Mouse (Mus musculus) layer of hippocampus, adult 9-10 months (tissue): ENCODE results near the gene Ccn2.
A peak's percentile ranks its signal among the peaks of the same experiment; 100 is the strongest.
"Not testable (repeated sequence)": the region's sequence is repeated elsewhere in the genome, so short reads cannot be mapped to it uniquely, and the experiment has no call there.

Source experiments
- DNase-seq: peaks from one replicate; pipeline ENCODE4 v3.0.0; 2022; ENCODE audit warnings: low spot score

Ccn2 gene

DNA sequence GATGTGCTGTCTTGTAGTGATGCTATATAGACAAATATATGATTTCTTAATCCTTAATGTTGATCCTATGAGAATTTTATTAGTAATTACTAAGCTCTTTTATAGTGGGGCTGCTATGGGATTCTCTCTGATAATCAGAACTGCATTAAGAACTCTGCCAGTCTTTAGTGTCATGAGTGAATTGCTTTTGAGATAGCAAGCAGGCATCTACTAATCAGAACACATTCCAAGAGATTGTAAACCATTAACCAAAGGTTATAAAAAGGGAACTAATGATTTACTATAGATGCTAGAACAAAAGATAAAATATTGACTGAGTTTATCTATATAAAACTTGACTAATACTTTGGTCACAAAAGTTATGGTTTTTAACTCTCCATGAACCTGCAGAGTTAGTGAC, 8.5 kb downstream of the Ccn2 start:
- no peak for DNase-seq

DNA sequence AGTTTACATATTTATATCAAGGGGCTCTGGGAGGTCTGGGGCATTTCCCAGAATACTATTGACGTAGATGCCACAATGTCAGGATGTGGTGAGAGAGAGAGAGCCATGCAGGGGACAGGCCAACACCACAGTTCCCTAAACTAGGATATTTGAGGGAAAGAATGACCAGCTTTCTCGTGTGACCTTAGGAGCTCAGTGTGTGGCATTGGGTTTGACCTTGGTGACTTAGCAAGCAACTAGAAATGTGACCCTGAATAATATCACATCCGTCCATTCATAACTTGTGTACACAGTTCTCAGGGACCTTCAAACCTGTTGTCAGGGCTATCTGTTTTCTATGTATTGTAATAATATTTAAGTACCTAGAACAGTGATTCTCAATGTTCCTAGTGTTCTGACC, 13.9 kb downstream of the Ccn2 start:
- DNase-seq = no peak

DNA sequence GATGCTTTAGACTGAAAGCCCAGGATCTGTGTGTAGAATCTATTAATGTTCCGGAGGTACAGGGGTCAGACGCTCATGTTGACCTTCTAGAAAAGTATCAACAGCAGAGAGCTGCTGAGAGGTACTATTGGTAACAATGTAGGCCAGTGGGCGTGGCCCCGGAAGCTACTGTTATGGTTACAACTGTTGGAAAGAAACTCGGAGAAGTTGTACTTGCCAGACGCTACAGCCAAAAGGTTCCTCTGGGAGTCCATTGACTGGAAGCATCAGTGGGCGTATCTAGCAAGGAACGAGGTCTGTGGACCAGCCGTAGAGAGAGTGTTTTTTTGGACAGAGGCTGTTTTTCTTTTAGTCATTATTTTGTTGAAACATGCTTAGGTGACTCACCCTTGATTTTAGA, 14.5 kb downstream of the Ccn2 start:
- DNase-seq = no peak

GRCm38 (mm10) chr10:24614726-24615125, 19.5 kb downstream of the Ccn2 start:
- DNase-seq = no peak

DNA sequence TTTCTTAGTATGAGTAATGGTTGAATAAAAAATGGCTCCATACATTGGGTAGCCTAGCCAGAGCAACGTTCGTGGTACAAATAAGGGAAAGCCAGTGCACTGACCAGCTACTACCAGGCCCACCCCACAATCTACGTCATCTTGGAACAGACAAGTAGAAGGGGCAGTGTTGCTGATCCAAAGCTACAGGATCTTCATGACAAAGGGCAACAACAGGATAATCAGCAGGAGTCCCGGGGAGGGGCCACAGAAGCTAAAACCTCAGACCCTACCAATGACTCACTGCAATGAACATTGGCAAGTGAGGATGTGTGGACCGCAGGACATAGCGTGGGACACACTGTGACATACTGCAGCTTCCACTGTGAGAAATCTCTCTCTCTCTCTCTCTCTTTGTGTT, 20.6 kb downstream of the Ccn2 start:
- no peak for DNase-seq

GRCm38 (mm10) chr10:24616572-24616971, 21.3 kb downstream of the Ccn2 start:
- DNase-seq = not testable (repeated sequence)

DNA sequence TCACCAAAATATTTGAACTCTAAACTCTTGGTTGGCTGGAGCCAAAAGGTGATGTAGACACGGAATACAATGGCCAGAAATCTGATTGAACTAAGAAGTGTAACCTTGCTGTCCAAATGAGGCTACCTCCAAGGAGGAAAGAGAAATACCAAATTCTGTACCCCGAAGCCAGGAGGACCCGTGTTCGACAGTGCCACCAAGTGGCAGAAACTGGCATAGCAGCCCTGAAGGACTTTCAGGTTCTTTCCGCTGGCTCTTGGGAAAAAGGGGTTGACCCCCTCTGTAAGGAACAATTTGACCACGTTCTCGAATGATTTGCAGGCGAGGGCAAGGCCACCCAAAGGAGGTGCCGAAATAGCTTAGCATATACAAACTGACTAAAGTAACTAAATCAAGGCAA, 26.3 kb downstream of the Ccn2 start:
- no peak for DNase-seq

- no peak for DNase-seq
Observed at GRCm38 (mm10) chr10:24622586-24622985, 27.3 kb downstream of the Ccn2 start.

- DNase-seq = peak; percentile 82
Observed at GRCm38 (mm10) chr10:24625060-24625701, 29.9 kb downstream of the Ccn2 start.

DNA sequence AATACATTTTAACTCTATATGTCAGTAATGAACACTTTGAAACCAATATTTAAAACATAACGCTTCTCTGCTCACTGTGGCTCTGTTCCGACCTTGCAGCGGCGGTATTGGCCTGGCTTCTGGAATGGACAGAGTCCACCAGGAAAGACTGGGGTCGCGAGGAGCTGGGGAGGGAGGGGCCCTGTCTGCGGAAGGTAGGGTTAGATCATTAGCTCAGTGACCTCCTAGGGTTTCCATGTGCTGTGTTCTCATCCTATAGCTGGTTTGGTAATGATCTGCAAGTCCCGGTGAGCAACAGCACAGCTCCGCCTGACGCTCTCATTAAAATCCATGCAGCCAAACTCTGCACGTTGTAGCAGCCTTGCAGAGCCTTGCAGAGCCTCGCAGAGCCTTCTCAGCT, 32.0 kb downstream of the Ccn2 start:
- DNase-seq = no peak

DNA sequence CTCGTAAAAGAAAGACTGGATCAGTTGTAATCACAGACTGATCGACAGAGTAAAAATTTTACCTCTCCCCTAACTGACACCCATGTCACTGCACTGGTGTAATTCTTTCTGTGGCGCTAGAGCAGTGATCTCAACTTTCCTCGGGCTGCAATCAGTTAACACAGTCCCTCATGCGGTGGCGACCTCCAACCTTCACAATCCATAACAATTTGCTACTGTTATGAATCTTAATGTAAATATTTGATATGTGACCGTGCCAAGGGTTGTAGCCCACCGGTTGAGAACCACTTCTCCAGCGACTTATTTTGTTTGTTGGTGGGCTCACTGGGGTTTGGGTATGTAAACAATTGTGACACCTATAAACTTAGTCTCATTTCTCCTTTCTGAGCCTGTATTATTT, 33.2 kb downstream of the Ccn2 start:
- DNase-seq = no peak

DNA sequence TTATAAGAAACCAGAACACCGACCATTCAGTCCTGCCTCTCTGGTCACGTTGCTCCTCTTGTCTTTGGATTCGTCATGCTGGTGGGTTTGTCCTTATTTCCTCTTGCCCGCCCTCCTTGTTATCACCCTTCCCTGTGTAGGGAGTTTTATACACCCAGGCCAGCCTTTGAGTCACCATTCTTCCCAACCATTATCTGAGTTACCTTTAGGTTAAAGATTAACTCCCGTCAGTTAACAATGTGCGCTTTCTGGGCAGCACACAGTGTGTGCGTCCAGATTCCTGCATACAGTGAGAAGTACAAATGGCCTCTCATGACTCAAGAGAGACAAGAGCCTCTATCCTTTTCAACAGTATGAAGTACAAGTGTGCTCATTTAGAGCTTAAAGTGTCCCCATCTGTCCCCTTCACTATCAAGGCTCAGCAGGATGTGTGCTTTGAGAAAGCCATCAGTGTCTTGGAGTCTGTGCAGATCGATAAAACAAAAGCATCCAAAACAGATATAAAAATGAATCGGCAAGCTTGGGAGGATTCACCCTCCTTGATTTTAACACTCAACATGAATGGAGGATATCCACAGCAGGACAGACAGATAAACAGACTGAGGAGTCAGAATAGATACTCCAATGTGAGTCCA, 34.0 kb downstream of the Ccn2 start:
- no peak for DNase-seq

DNA sequence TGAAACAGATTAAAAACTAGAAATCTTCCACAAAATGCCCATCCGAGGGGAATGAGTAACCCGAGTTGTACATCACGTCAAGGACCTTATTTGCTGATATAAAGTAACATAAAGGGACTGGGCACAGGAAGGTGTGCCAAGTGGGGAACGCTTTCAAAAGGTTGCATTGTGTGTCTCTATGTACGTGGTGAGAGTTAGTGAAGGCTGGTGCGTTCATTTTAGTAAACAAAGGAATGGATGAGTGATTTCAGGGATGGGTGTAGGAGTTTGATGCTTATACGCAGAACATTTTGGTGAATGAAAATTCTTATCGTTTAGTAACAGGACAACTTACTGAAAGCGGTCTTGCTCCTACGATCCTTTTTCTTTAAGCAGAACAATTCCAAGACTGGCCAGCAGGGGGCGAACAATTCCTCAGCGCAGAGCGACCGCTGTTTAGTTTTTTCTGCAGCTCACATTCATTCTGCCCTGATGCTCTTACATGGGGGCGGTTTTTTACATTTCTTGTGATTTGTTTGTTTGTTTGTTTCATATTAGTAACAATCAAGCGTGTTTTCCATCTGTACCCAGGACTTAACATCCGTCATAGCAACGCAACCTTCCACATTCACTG, 35.3 kb downstream of the Ccn2 start:
- DNase-seq = peak; percentile 46

DNA sequence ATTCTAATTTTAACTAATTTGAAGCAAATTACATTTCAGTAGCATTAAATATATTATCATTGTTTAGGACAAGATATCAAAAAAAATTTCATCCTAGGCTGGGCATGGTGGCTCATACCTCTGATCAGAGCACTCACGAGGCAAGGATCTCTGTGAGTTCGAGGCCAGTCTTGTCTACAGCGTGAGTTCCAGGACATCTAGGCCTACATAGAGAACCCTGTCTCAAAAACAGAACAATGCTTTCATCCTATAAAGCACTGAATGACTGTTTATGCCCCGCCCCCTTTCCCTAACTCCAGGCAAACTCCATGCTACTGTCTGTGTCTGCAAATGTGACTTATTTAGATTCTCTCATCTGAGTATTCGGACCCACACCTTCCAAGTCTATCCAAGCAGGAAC, 35.9 kb downstream of the Ccn2 start:
- no peak for DNase-seq

- no peak for DNase-seq
Observed at GRCm38 (mm10) chr10:24634288-24634687, 39.0 kb downstream of the Ccn2 start.

DNA sequence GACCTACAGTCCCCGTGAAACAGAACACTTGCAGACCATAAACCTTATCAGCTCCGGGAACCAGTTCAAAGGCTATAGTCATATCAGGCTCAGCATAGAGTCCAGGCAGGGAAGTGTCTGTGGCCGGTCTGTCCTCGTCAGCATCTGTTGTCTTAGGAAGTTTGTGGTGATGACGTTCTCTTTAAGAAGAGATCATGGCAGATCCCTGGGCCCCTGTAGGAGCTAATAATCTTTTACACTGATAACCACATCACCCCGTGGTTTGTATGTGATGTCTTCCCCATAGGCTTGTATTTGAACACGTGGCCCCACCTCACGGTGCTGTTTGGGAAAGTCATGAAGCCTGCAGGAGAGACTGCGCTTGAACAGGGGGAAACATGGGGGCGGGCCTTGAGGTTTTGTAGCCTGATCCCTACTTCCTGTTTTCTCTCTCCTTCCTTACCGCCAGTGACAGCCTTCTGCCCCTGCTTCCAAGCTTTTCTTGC, 40.1 kb downstream of the Ccn2 start:
- peak; percentile 24 for DNase-seq

GRCm38 (mm10) chr10:24635884-24636283, 40.6 kb downstream of the Ccn2 start:
- no peak for DNase-seq

DNA sequence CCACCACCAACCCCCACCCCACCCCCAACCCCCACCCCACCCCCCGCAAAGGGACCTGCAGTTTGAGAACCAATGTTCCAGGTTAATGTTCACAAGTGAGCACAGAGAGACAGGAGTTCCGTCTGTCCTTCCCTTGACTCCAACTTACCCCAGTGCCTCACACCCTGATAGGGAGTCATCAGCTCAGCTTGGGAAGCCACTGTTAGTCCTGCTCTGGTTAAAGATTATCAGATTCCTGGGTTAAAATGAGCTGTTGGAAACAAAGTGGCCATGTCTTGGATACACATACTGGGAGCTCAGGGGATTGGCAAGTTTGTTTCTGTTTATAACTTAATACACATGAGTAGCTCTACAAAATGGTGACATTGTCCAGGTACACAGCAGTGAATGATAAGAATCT, 41.7 kb downstream of the Ccn2 start:
- DNase-seq = no peak

DNA sequence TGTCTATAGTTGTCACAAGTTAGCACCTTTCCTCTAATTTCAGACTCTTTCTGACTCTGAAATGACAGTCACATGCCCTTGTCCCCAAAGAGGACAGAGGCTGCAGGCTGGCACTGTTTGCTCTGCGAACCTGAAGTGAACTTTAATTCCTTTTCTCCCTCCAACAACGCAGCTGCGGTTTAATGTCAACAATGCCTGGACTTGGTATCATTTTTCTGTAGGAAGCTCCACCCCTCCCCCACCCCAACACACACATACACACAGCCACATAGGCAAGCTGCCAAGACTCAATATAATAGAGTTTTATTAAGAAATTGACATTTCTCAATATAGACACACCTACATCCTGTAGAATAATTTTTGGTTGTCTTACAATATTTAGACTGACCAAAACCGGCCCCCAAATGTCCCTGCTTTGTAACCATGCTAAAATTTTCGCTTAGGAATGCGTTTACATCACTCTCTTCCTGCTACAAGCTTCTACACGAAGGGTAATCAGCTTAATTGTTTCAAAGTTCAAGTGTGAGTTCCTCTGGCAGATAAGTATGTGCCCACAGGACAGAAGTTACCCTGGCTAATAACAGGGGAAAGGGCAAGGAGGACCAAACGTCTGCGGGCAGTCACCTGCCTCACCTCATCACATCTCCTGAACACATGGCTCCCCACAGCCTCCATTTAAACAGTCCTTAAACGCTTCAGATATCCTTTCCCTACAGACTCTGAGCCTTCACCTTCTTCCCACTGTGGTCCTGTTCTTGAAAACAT, 43.2 kb downstream of the Ccn2 start:
- no peak for DNase-seq

DNA sequence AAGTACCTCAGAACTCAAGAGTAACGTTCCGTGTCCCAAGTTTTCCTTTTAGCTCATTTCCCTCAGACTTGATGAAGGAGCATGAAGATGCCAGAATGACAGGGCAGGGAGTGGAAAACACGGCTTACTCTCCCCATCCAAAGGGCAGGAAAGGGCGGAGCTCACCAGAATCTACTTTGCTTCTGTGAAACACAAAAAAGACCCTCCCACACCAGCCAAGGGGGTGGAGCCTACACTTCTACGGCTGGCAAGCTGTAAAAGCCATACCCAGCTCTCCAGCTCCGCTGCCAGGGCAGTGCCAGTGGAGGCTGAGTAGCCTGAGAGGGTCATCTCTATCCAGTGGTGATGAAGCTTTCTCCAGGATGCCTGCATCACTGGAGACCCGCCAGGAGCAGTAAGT, 44.4 kb downstream of the Ccn2 start:
- DNase-seq = no peak

DNA sequence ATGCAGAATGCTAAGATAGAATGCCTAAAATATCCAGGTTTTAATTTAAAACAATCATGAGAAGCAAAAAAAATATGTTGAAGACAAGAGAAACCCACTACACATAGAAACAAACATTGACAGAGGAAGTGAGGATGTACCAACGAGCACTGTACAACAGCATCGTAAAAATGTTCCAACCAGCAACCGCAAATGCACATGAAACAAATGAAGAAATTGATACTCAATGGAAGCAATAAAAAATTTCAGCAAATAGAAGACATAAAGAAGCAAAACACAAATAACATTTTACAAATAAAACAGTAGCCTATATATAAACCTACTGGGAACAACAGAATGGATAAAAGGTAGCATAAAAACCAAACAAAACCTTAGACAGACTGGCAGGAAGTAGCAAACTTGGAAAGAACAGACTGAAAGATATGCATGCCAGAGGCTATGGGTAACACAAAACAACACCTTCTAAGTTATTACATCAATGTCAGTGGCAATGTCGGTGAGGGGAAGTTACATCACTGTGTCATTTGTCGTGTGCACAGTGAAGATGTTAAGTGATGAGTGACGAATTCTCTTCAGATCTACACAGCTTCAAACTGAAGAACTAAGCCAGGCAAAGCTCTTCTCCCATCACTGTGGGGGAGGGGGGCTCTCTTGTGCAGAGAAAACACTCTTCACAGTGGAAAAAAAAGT, 45.1 kb downstream of the Ccn2 start:
- no peak for DNase-seq

GRCm38 (mm10) chr10:24641416-24642140, 46.3 kb downstream of the Ccn2 start:
- DNase-seq = no peak
